Mouse (Mus musculus) midbrain, embryonic 15.5 days (tissue): Measurements from ENCODE around the gene Tbc1d25. TPM values are rescaled to one million over a fixed set of nuclear protein-coding genes. Genes with fewer than 3 reads are reported as not detected.

Experiments used
- ATAC-seq: fragments of 200-750 bp; cut with Nextera tagmentation; replicated peaks from 2 replicates; pipeline ENCODE4 v1.8.0; 2017; ENCODE audit warnings: moderate TSS enrichment
- H3K27ac ChIP-seq: fragments of 300-500 bp; sonication (generic); 2 replicates; pipeline ENCODE4 v1.5.1; 2015; ENCODE audit warnings: mild to moderate bottlenecking, inconsistent platforms
- H3K27me3 ChIP-seq: fragments of 300-500 bp; sonication (generic); replicated peaks from 2 replicates; pipeline ENCODE4 v1.6.1; 2015; ENCODE audit warnings: inconsistent platforms
- H3K36me3 ChIP-seq: fragments of 300-500 bp; sonication (generic); replicated peaks from 2 replicates; pipeline ENCODE4 v1.6.1; 2015; ENCODE audit warnings: inconsistent platforms
- H3K4me1 ChIP-seq: fragments of 300-500 bp; sonication (generic); 2 replicates; pipeline ENCODE4 v1.6.1; 2015; ENCODE audit warnings: inconsistent platforms
- H3K4me2 ChIP-seq: fragments of 300-500 bp; sonication (generic); 2 replicates; pipeline ENCODE4 v1.6.1; 2015; ENCODE audit warnings: inconsistent platforms, mild to moderate bottlenecking, moderate library complexity
- H3K4me3 ChIP-seq: fragments of 300-500 bp; sonication (generic); 2 replicates; pipeline ENCODE4 v1.5.1; 2015; ENCODE audit warnings: mild to moderate bottlenecking, inconsistent platforms
- H3K9ac ChIP-seq: fragments of 300-500 bp; sonication (generic); 2 replicates; pipeline ENCODE4 v1.6.1; 2015; ENCODE audit warnings: mild to moderate bottlenecking, inconsistent platforms
- H3K9me3 ChIP-seq: fragments of 300-500 bp; sonication (generic); 2 replicates; pipeline ENCODE4 v1.6.1; 2016; ENCODE audit warnings: inconsistent platforms
- WGBS: fragments of 180-500 bp; shearing (Covaris S2); methylation state at CpG from one replicate; pipeline ENCODE4 v1.1.7; 2015; ENCODE audit warnings: mixed read lengths; 5-methylcytosine and 5-hydroxymethylcytosine counted together
- polyA plus RNA-seq: library from polyadenylated mRNA; unstranded; fragments of >200 nt; fragmentation: Nextera tagmentation; extraction: Ambion mirVana; gene quantifications from 2 replicates; pipeline ENCODE4 v1.2.1, GENCODE M21; 2015

Gene Tbc1d25
- polyA plus RNA-seq, result 25.8 and 26.8 TPM in 2 replicates

- Histone ChIP-seq H3K27me3 (no peaks in the 10 kb centered on the region), H3K36me3 (no peaks in the 10 kb centered on the region), H3K4me1 (peaks cover 7% of the 10 kb centered on the region), H3K4me2 (peak within 1 kb of the TSS; percentile 53), H3K27ac (peak within 1 kb of the TSS; percentile 71), H3K9ac (peak within 1 kb of the TSS; percentile 59), H3K9me3 (no peaks in the 10 kb centered on the region), H3K4me3 (peak within 1 kb of the TSS; percentile 65)
- WGBS, result 11% methylated on average over 56 of the region's 56 CpGs
- ATAC-seq, result peak; percentile 96
Measured at GRCm38 (mm10) chrX:8175504-8176385, at the start of gene Tbc1d25. Gene Tbc1d25 (minus strand): TSS chrX:8176181.

- no peak overlapping the region for H3K27ac ChIP-seq
- no peak overlapping the region for H3K9ac ChIP-seq
- no peaks in the 10 kb centered on the region for H3K4me1 ChIP-seq
- H3K36me3 ChIP-seq, result no peaks in the 10 kb centered on the region
- H3K27me3 ChIP-seq, result no peaks in the 10 kb centered on the region
- ATAC-seq, result no peak
- no peak overlapping the region for H3K4me2 ChIP-seq
- 87% methylated on average over 7 of the region's 7 CpGs for WGBS
- no peak overlapping the region for H3K4me3 ChIP-seq
- no peaks in the 10 kb centered on the region for H3K9me3 ChIP-seq
Measured at GRCm38 (mm10) chrX:8223473-8223872, 47.5 kb upstream of the Tbc1d25 start.

- Histone ChIP-seq H3K4me2 (no peak overlapping the region), H3K4me3 (no peak overlapping the region), H3K36me3 (no peaks in the 10 kb centered on the region), H3K27me3 (no peaks in the 10 kb centered on the region), H3K9ac (no peak overlapping the region), H3K27ac (no peak overlapping the region), H3K4me1 (no peaks in the 10 kb centered on the region), H3K9me3 (no peaks in the 10 kb centered on the region)
- WGBS, result 50% methylated on average over 7 of the region's 7 CpGs
- no peak for ATAC-seq
Measured at GRCm38 (mm10) chrX:8222678-8223421, 46.9 kb upstream of the Tbc1d25 start.

- Histone ChIP-seq H3K27ac (no peak overlapping the region), H3K36me3 (no peaks in the 10 kb centered on the region), H3K4me2 (no peak overlapping the region), H3K27me3 (no peaks in the 10 kb centered on the region), H3K4me3 (no peak overlapping the region), H3K9me3 (no peaks in the 10 kb centered on the region), H3K9ac (no peak overlapping the region), H3K4me1 (no peaks in the 10 kb centered on the region)
- no peak for ATAC-seq
- 78% methylated on average over 3 of the region's 3 CpGs for WGBS
Measured at GRCm38 (mm10) chrX:8222296-8222677, 46.3 kb upstream of the Tbc1d25 start.

GRCm38 (mm10) chrX:8219651-8220050 lies 43.7 kb upstream of the Tbc1d25 start:
- no peak for ATAC-seq
- H3K9ac ChIP-seq, result no peak overlapping the region
- H3K9me3 ChIP-seq, result no peaks in the 10 kb centered on the region
- H3K27ac ChIP-seq, result no peak overlapping the region
- WGBS, result 29% methylated on average over 8 of the region's 8 CpGs
- H3K36me3 ChIP-seq, result no peaks in the 10 kb centered on the region
- H3K27me3 ChIP-seq, result no peaks in the 10 kb centered on the region
- no peaks in the 10 kb centered on the region for H3K4me1 ChIP-seq
- H3K4me2 ChIP-seq, result no peak overlapping the region
- no peak overlapping the region for H3K4me3 ChIP-seq

- H3K9me3 ChIP-seq, result no peaks in the 10 kb centered on the region
- no peaks in the 10 kb centered on the region for H3K36me3 ChIP-seq
- WGBS, result 53% methylated on average over 2 of the region's 2 CpGs
- no peak overlapping the region for H3K4me3 ChIP-seq
- no peak overlapping the region for H3K27ac ChIP-seq
- no peak for ATAC-seq
- H3K4me1 ChIP-seq, result no peaks in the 10 kb centered on the region
- H3K9ac ChIP-seq, result no peak overlapping the region
- H3K4me2 ChIP-seq, result no peak overlapping the region
- no peaks in the 10 kb centered on the region for H3K27me3 ChIP-seq
Measured at GRCm38 (mm10) chrX:8218114-8218513, 42.1 kb upstream of the Tbc1d25 start.

GRCm38 (mm10) chrX:8217383-8217782 lies 41.4 kb upstream of the Tbc1d25 start:
- 44% methylated on average over 6 of the region's 6 CpGs for WGBS
- Histone ChIP-seq H3K36me3 (no peaks in the 10 kb centered on the region), H3K27ac (no peak overlapping the region), H3K4me3 (no peak overlapping the region), H3K4me1 (no peaks in the 10 kb centered on the region), H3K4me2 (no peak overlapping the region), H3K27me3 (no peaks in the 10 kb centered on the region), H3K9ac (no peak overlapping the region), H3K9me3 (no peaks in the 10 kb centered on the region)
- ATAC-seq, result no peak

- Histone ChIP-seq H3K27ac (no peak overlapping the region), H3K4me3 (no peak overlapping the region), H3K4me1 (no peaks in the 10 kb centered on the region; the same call in 1 of the 2 replicates), H3K9me3 (no peaks in the 10 kb centered on the region), H3K36me3 (no peaks in the 10 kb centered on the region), H3K9ac (no peak overlapping the region), H3K4me2 (no peak overlapping the region), H3K27me3 (no peaks in the 10 kb centered on the region)
- 78% methylated on average over 7 of the region's 7 CpGs for WGBS
- no peak for ATAC-seq
Measured at GRCm38 (mm10) chrX:8211490-8212207, 35.7 kb upstream of the Tbc1d25 start.

- Histone ChIP-seq H3K36me3 (no peaks in the 10 kb centered on the region), H3K9ac (no peak overlapping the region), H3K9me3 (no peaks in the 10 kb centered on the region), H3K4me1 (peaks cover 5% of the 10 kb centered on the region; the same call in 1 of the 2 replicates), H3K4me3 (no peak overlapping the region), H3K27me3 (no peaks in the 10 kb centered on the region), H3K4me2 (no peak overlapping the region), H3K27ac (no peak overlapping the region)
- ATAC-seq, result no peak
- 76% methylated on average over 2 of the region's 2 CpGs for WGBS
Measured at GRCm38 (mm10) chrX:8209720-8210119, 33.7 kb upstream of the Tbc1d25 start.

GRCm38 (mm10) chrX:8207224-8207623 lies 31.2 kb upstream of the Tbc1d25 start:
- H3K4me1 ChIP-seq, result peaks cover 5% of the 10 kb centered on the region; the same call in 1 of the 2 replicates
- 30% methylated on average over 4 of the region's 4 CpGs for WGBS
- peak overlapping the region; percentile 50; the same call in 1 of the 2 replicates for H3K4me3 ChIP-seq
- no peaks in the 10 kb centered on the region for H3K9me3 ChIP-seq
- no peaks in the 10 kb centered on the region for H3K27me3 ChIP-seq
- H3K27ac ChIP-seq, result no peak overlapping the region
- ATAC-seq, result no peak
- no peak overlapping the region for H3K9ac ChIP-seq
- H3K36me3 ChIP-seq, result no peaks in the 10 kb centered on the region
- H3K4me2 ChIP-seq, result peak overlapping the region; percentile 55; the same call in 1 of the 2 replicates

- H3K4me2 ChIP-seq, result peak overlapping the region; percentile 55
- 21% methylated on average over 11 of the region's 11 CpGs for WGBS
- H3K9ac ChIP-seq, result peak overlapping the region; percentile 52; the same call in 1 of the 2 replicates
- H3K27ac ChIP-seq, result peak overlapping the region; percentile 71; the same call in 1 of the 2 replicates
- no peaks in the 10 kb centered on the region for H3K36me3 ChIP-seq
- H3K4me1 ChIP-seq, result peaks cover 5% of the 10 kb centered on the region; the same call in 1 of the 2 replicates
- no peaks in the 10 kb centered on the region for H3K27me3 ChIP-seq
- peak overlapping the region; percentile 50 for H3K4me3 ChIP-seq
- H3K9me3 ChIP-seq, result no peaks in the 10 kb centered on the region
- ATAC-seq, result peak; percentile 32; the same call in 1 of the 2 replicates
Measured at GRCm38 (mm10) chrX:8206694-8207197, 30.8 kb upstream of the Tbc1d25 start.
